Mouse (Mus musculus) CH12F3 (cell line): ENCODE measurements around the gene Zfp771.

Experiments
- in situ Hi-C: fragments of 300-500 bp; cut with MboI; formaldehyde crosslinking; loops from 2 replicates; pipeline ENCODE4 v1.14.3; 2020; ENCODE audit warnings: low sequenced_read_pairs

Zfp771 gene

GRCm38 (mm10) chr7:127281114-127281513 lies 37.0 kb downstream of the Zfp771 start:
- in situ Hi-C loops: no loop called here

- in situ Hi-C loops: no loop called here
Observed at GRCm38 (mm10) chr7:127282190-127282589, 38.1 kb downstream of the Zfp771 start.

GRCm38 (mm10) chr7:127285154-127285553 lies 41.1 kb downstream of the Zfp771 start:
- in situ Hi-C loops: no loop called here

- in situ Hi-C loops: no loop called here
Observed at GRCm38 (mm10) chr7:127287940-127288339, 43.9 kb downstream of the Zfp771 start.

- in situ Hi-C loops: no loop called here
Observed at GRCm38 (mm10) chr7:127289306-127289705, 45.2 kb downstream of the Zfp771 start.

GRCm38 (mm10) chr7:127290142-127290541 lies 46.1 kb downstream of the Zfp771 start:
- in situ Hi-C loops: no loop called here

- in situ Hi-C loops: no loop called here
Observed at GRCm38 (mm10) chr7:127296098-127296497, 52.0 kb downstream of the Zfp771 start, which contains the start of gene Itgal. Gene Itgal, plus strand, starts transcription at chr7:127296260.

- in situ Hi-C loops: no loop called here
Observed at GRCm38 (mm10) chr7:127296786-127297555, 52.9 kb downstream of the Zfp771 start.

- in situ Hi-C loops: no loop called here
Observed at GRCm38 (mm10) chr7:127297586-127298193, 53.6 kb downstream of the Zfp771 start.
